Mouse (Mus musculus): Measurements from ENCODE around the gene L2hgdh. TPM values are rescaled to one million over a fixed set of nuclear protein-coding genes. Genes with fewer than 3 reads are reported as not detected.
A peak's percentile ranks its signal among the peaks of the same experiment; 100 is the strongest.

L2hgdh gene
- polyA plus RNA-seq, 1 experiment: 9.9 TPM

GRCm38 (mm10) chr12:69758221-69759185 is 33.8 kb upstream of the L2hgdh start:
- TF ChIP-seq POLR2A (IDR thresholded peaks at IDR 0.05; ENCODE audit: borderline replicate concordance, extremely low read depth, insufficient read depth, insufficient read length, poor library complexity, severe bottlenecking): no peak
- no peak for TF ChIP-seq CTCF (IDR thresholded peaks at IDR 0.05; ENCODE audit: borderline replicate concordance, extremely low read depth, insufficient read depth, insufficient read length)
- peak; percentile 40 for DNase-seq (ENCODE audit: low read depth)

- TF ChIP-seq POLR2A (IDR thresholded peaks at IDR 0.05; ENCODE audit: borderline replicate concordance, extremely low read depth, insufficient read depth, insufficient read length, poor library complexity, severe bottlenecking) (no peak), CTCF (IDR thresholded peaks at IDR 0.05; ENCODE audit: borderline replicate concordance, extremely low read depth, insufficient read depth, insufficient read length) (peak; percentile 70)
- DNase-seq (ENCODE audit: low read depth): peak; percentile 88
Measured at GRCm38 (mm10) chr12:69757418-69758141, 32.9 kb upstream of the L2hgdh start.

GRCm38 (mm10) chr12:69756015-69756414 is 31.3 kb upstream of the L2hgdh start:
- TF ChIP-seq POLR2A (IDR thresholded peaks at IDR 0.05; ENCODE audit: borderline replicate concordance, extremely low read depth, insufficient read depth, insufficient read length, poor library complexity, severe bottlenecking) (no peak), CTCF (IDR thresholded peaks at IDR 0.05; ENCODE audit: borderline replicate concordance, extremely low read depth, insufficient read depth, insufficient read length) (no peak)
- DNase-seq (ENCODE audit: low read depth): no peak

GRCm38 (mm10) chr12:69753936-69754335 is 29.3 kb upstream of the L2hgdh start:
- DNase-seq (ENCODE audit: low read depth): no peak
- TF ChIP-seq POLR2A (IDR thresholded peaks at IDR 0.05; ENCODE audit: borderline replicate concordance, extremely low read depth, insufficient read depth, insufficient read length, poor library complexity, severe bottlenecking): no peak

- TF ChIP-seq CTCF (IDR thresholded peaks at IDR 0.05; ENCODE audit: borderline replicate concordance, extremely low read depth, insufficient read depth, insufficient read length) (peak; percentile 10; the same call in 1 of the 2 replicates), POLR2A (IDR thresholded peaks at IDR 0.05; ENCODE audit: borderline replicate concordance, extremely low read depth, insufficient read depth, insufficient read length, poor library complexity, severe bottlenecking) (no peak)
- peak; percentile 27 for DNase-seq (ENCODE audit: low read depth)
Measured at GRCm38 (mm10) chr12:69751864-69752341, 27.2 kb upstream of the L2hgdh start.

- no peak for DNase-seq (ENCODE audit: low read depth)
- TF ChIP-seq CTCF (IDR thresholded peaks at IDR 0.05; ENCODE audit: borderline replicate concordance, extremely low read depth, insufficient read depth, insufficient read length) (no peak), POLR2A (IDR thresholded peaks at IDR 0.05; ENCODE audit: borderline replicate concordance, extremely low read depth, insufficient read depth, insufficient read length, poor library complexity, severe bottlenecking) (no peak)
Measured at GRCm38 (mm10) chr12:69744138-69744537, 19.5 kb upstream of the L2hgdh start.

- DNase-seq (ENCODE audit: low read depth): no peak
- TF ChIP-seq CTCF (IDR thresholded peaks at IDR 0.05; ENCODE audit: borderline replicate concordance, extremely low read depth, insufficient read depth, insufficient read length) (no peak), POLR2A (IDR thresholded peaks at IDR 0.05; ENCODE audit: borderline replicate concordance, extremely low read depth, insufficient read depth, insufficient read length, poor library complexity, severe bottlenecking) (no peak)
Measured at GRCm38 (mm10) chr12:69741965-69742364, 17.3 kb upstream of the L2hgdh start.

- DNase-seq (ENCODE audit: low read depth): no peak
- TF ChIP-seq CTCF (IDR thresholded peaks at IDR 0.05; ENCODE audit: borderline replicate concordance, extremely low read depth, insufficient read depth, insufficient read length) (no peak), POLR2A (IDR thresholded peaks at IDR 0.05; ENCODE audit: borderline replicate concordance, extremely low read depth, insufficient read depth, insufficient read length, poor library complexity, severe bottlenecking) (no peak)
Measured at GRCm38 (mm10) chr12:69733923-69734322, 9.2 kb upstream of the L2hgdh start.

- no peak for TF ChIP-seq POLR2A (IDR thresholded peaks at IDR 0.05; ENCODE audit: borderline replicate concordance, extremely low read depth, insufficient read depth, insufficient read length, poor library complexity, severe bottlenecking)
- TF ChIP-seq CTCF (IDR thresholded peaks at IDR 0.05; ENCODE audit: borderline replicate concordance, extremely low read depth, insufficient read depth, insufficient read length): peak; percentile 32; the same call in 1 of the 2 replicates
- DNase-seq (ENCODE audit: low read depth): peak; percentile 81
Measured at GRCm38 (mm10) chr12:69733518-69733917, 8.8 kb upstream of the L2hgdh start.

GRCm38 (mm10) chr12:69732221-69732620 is 7.5 kb upstream of the L2hgdh start:
- no peak for TF ChIP-seq POLR2A (IDR thresholded peaks at IDR 0.05; ENCODE audit: borderline replicate concordance, extremely low read depth, insufficient read depth, insufficient read length, poor library complexity, severe bottlenecking)
- DNase-seq (ENCODE audit: low read depth): no peak

- TF ChIP-seq POLR2A (IDR thresholded peaks at IDR 0.05; ENCODE audit: borderline replicate concordance, extremely low read depth, insufficient read depth, insufficient read length, poor library complexity, severe bottlenecking): no peak
- TF ChIP-seq CTCF (IDR thresholded peaks at IDR 0.05; ENCODE audit: borderline replicate concordance, extremely low read depth, insufficient read depth, insufficient read length): no peak
- DNase-seq (ENCODE audit: low read depth): no peak
Measured at GRCm38 (mm10) chr12:69730306-69730705, 5.6 kb upstream of the L2hgdh start.

Data from brain, embryonic 14.5 days (tissue).